Comparison of ENCODE assay signal across 8 mouse cellular contexts in the genomic region with DNA sequence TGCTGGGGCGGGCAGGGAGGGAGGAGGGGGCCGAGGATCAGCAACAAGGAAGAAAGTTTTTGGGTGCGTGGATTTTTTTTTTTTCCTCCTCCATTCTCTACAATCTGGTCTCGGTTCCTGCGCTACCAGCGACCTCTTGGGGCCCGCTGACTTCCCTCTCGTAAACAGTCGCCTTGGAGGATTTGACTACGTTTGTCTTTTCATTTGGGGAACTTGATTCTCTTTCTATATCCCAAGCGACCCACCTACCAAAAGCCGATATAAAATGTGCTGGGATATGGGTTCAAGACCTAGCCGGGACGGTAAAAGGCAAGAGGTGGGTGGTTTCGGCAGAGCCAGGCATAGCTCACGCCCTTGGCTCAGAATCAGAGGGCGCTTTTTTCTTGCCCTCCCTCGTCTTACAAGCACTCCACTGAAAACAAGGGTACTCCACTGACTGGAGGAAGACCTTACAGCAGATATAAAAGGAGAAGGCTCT. TPM values are rescaled to one million over a fixed set of nuclear protein-coding genes. Genes with fewer than 3 reads are reported as not detected.
A peak's percentile ranks its signal among the peaks of the same experiment; 100 is the strongest.
DNase-seq lines count a peak whose midpoint lies in the region; ATAC-seq and TF ChIP-seq lines count a peak whose summit lies in the region.

No protein-coding gene starts in this region.

- peak overlapping the region; percentile 79 for H3K4me3 ChIP-seq in kidney, adult 2 months (ENCODE audit: insufficient read depth, low read depth, low read length)
- H3K4me3 ChIP-seq in E14TG2a.4 (replicated peaks; ENCODE audit: low read length): peak overlapping the region; percentile 96
- peak overlapping the region; percentile 77 for H3K4me3 ChIP-seq in embryonic facial prominence, embryonic 15.5 days (replicated peaks)
- peak overlapping the region; percentile 72 for H3K4me3 ChIP-seq in intestine, embryonic 14.5 days (ENCODE audit: low read depth, low read length)
- H3K4me3 ChIP-seq in midbrain, embryonic 10.5 days: peak overlapping the region; percentile 83

- WGBS in kidney, adult 2 months: 5% methylated on average over 18 of the region's 18 CpGs
- 1% methylated on average over 17 of the region's 18 CpGs for WGBS in embryonic facial prominence, embryonic 15.5 days
- 2% methylated on average over 18 of the region's 18 CpGs for WGBS in intestine, embryonic 14.5 days
- WGBS in midbrain, embryonic 10.5 days: under 1% methylated on average over 18 of the region's 18 CpGs

- peaks cover 5% of the 10 kb centered on the region; the same call in 1 of the 2 replicates for H3K4me1 ChIP-seq in kidney, adult 2 months (ENCODE audit: control insufficient read depth, insufficient read depth, low read length)
- peaks cover 28% of the 10 kb centered on the region for H3K4me1 ChIP-seq in E14TG2a.4 (replicated peaks; ENCODE audit: low read depth, low read length)
- peaks cover 29% of the 10 kb centered on the region for H3K4me1 ChIP-seq in embryonic facial prominence, embryonic 15.5 days
- H3K4me1 ChIP-seq in intestine, embryonic 14.5 days (replicated peaks; ENCODE audit: control insufficient read depth, insufficient read depth, low read length): peaks cover 5% of the 10 kb centered on the region; the same call in 1 of the 2 replicates
- peaks cover 20% of the 10 kb centered on the region for H3K4me1 ChIP-seq in midbrain, embryonic 10.5 days

- no peaks in the 10 kb centered on the region for H3K36me3 ChIP-seq in kidney, adult 2 months (ENCODE audit: control insufficient read depth, insufficient read depth, low read length)
- H3K36me3 ChIP-seq in E14TG2a.4 (ENCODE audit: insufficient read depth, low read length): no peaks in the 10 kb centered on the region
- H3K36me3 ChIP-seq in embryonic facial prominence, embryonic 15.5 days: peaks cover 4% of the 10 kb centered on the region; the same call in 1 of the 2 replicates
- H3K36me3 ChIP-seq in intestine, embryonic 14.5 days (ENCODE audit: control insufficient read depth, insufficient read depth, low read length): no peaks in the 10 kb centered on the region
- no peaks in the 10 kb centered on the region for H3K36me3 ChIP-seq in midbrain, embryonic 10.5 days

- no peak for TF ChIP-seq POLR2A in kidney, adult 2 months (IDR thresholded peaks at IDR 0.05; ENCODE audit: low read depth, low read length)

- no peak; the same call in 1 of the 2 replicates for TF ChIP-seq CTCF in kidney, adult 2 months (conservative IDR thresholded peaks at IDR 0.05; ENCODE audit: insufficient read depth, insufficient read length, low read depth, low read length)
- no peak for TF ChIP-seq CTCF in E14TG2a.4 (conservative IDR thresholded peaks at IDR 0.05; ENCODE audit: low read length)

- H3K9ac ChIP-seq in embryonic facial prominence, embryonic 15.5 days: peak overlapping the region; percentile 75
- H3K9ac ChIP-seq in intestine, embryonic 14.5 days (ENCODE audit: low read length): peak overlapping the region; percentile 67

- peak overlapping the region; percentile 55; the same call in 1 of the 2 replicates for H3K27ac ChIP-seq in kidney, adult 2 months (ENCODE audit: insufficient read depth, low read depth, low read length)
- peak overlapping the region; percentile 74 for H3K27ac ChIP-seq in embryonic facial prominence, embryonic 15.5 days (replicated peaks)
- peak overlapping the region; percentile 77 for H3K27ac ChIP-seq in intestine, embryonic 14.5 days (ENCODE audit: low read depth)
- H3K27ac ChIP-seq in midbrain, embryonic 10.5 days (replicated peaks): peak overlapping the region; percentile 90

- DNase-seq in kidney, adult 2 months: no peak
- no peak for DNase-seq in kidney, adult 11 months
- no peak for DNase-seq in intestine, embryonic 14.5 days (ENCODE audit: low spot score)
- no peak for DNase-seq in midbrain, embryonic 10.5 days (ENCODE audit: low spot score)
- DNase-seq in thymus, postnatal 25 days: peak; percentile 21
- DNase-seq in adrenal gland, postnatal 25 days: no peak

- peak overlapping the region; percentile 88 for H3K4me2 ChIP-seq in embryonic facial prominence, embryonic 15.5 days (replicated peaks)
- H3K4me2 ChIP-seq in intestine, embryonic 14.5 days (ENCODE audit: low read length): peak overlapping the region; percentile 85

- no peaks in the 10 kb centered on the region for H3K9me3 ChIP-seq in E14TG2a.4 (ENCODE audit: low read length)
- no peaks in the 10 kb centered on the region for H3K9me3 ChIP-seq in embryonic facial prominence, embryonic 15.5 days (replicated peaks)
- no peaks in the 10 kb centered on the region for H3K9me3 ChIP-seq in intestine, embryonic 14.5 days (ENCODE audit: control insufficient read depth, low read length)
- 0 out of 2 replicates have a peak, but pooled peaks cover 4% of the 10 kb centered on the region for H3K9me3 ChIP-seq in midbrain, embryonic 10.5 days (replicated peaks)

- no peaks in the 10 kb centered on the region for H3K27me3 ChIP-seq in kidney, adult 2 months (replicated peaks; ENCODE audit: control insufficient read depth, insufficient read depth, low read length)
- peaks cover 62% of the 10 kb centered on the region for H3K27me3 ChIP-seq in E14TG2a.4 (ENCODE audit: insufficient read depth, low read length)
- peaks cover 3% of the 10 kb centered on the region; the same call in 1 of the 2 replicates for H3K27me3 ChIP-seq in embryonic facial prominence, embryonic 15.5 days
- peaks cover 12% of the 10 kb centered on the region for H3K27me3 ChIP-seq in intestine, embryonic 14.5 days (replicated peaks; ENCODE audit: control insufficient read depth, insufficient read depth, low read length)
- H3K27me3 ChIP-seq in midbrain, embryonic 10.5 days (ENCODE audit: low read depth, poor library complexity, severe bottlenecking): peaks cover 38% of the 10 kb centered on the region

- no peak for ATAC-seq in embryonic facial prominence, embryonic 15.5 days (ENCODE audit: insufficient number of reproducible peaks, low FRiP score, low TSS enrichment, low read depth)
- no peak for ATAC-seq in intestine, embryonic 14.5 days (replicated peaks; ENCODE audit: low FRiP score, low TSS enrichment, low read depth)

RNA-seq across cellular contexts. Expression of a gene that starts 0.4 kb away (rescaled TPM):
- polyA plus RNA-seq in kidney, adult 2 months (2012; rRNA removed): 1.5 and 1.6 TPM in 2 replicates
- polyA plus RNA-seq in embryonic facial prominence, embryonic 15.5 days (2015; fragmentation: Nextera tagmentation; extraction: Ambion mirVana): 12.0 and 12.4 TPM in 2 replicates
- 4.8 and 5.1 TPM in 2 replicates for polyA plus RNA-seq in intestine, embryonic 14.5 days (2014; fragmentation: Nextera tagmentation; extraction: Ambion mirVana)
- polyA plus RNA-seq in midbrain, embryonic 10.5 days (2016; fragmentation: Nextera tagmentation; extraction: Ambion mirVana): 2.8 and 3.0 TPM in 2 replicates
- 5.4 and 5.6 TPM in 2 replicates for total RNA-seq in adrenal gland, postnatal 25 days (2021)
